Mouse (Mus musculus) thymus, postnatal 36 days (tissue): ENCODE measurements around the gene Ccdc28b.

ENCODE experiments used
- DNase-seq, 2 experiments: peaks; one replicate each; pipeline ENCODE4 v3.0.0; 2022; ENCODE audit warnings: mixed read lengths in 2 of 2

Gene Ccdc28b

GRCm38 (mm10) chr4:129584884-129585608 is 38.7 kb downstream of the Ccdc28b start:
- DNase-seq = peak; percentile 89 to 92

GRCm38 (mm10) chr4:129584370-129584769 is 39.4 kb downstream of the Ccdc28b start:
- no peak for DNase-seq

GRCm38 (mm10) chr4:129582251-129582650 is 41.5 kb downstream of the Ccdc28b start:
- no peak for DNase-seq

- peak; percentile 61 to 78 for DNase-seq
Observed at GRCm38 (mm10) chr4:129580347-129580746, 43.4 kb downstream of the Ccdc28b start.

- no peak for DNase-seq
Observed at GRCm38 (mm10) chr4:129578466-129578865, 45.3 kb downstream of the Ccdc28b start, which contains the start of gene Fam167b. Fam167b (minus strand) TSS chr4:129578549.

- no peak for DNase-seq
Observed at GRCm38 (mm10) chr4:129577688-129578087, 46.1 kb downstream of the Ccdc28b start.

GRCm38 (mm10) chr4:129576863-129577491 is 46.8 kb downstream of the Ccdc28b start:
- DNase-seq = peak; percentile 86

- peak; percentile 91 to 95 for DNase-seq
Observed at GRCm38 (mm10) chr4:129575171-129575844, 48.4 kb downstream of the Ccdc28b start.

- peak; percentile 87 to 93 for DNase-seq
Observed at GRCm38 (mm10) chr4:129573430-129573829, 50.3 kb downstream of the Ccdc28b start, which contains the start of gene Lck. Lck (minus strand) TSS chr4:129573641.

- peak; percentile 29 to 41 for DNase-seq
Observed at GRCm38 (mm10) chr4:129573093-129573370, 50.7 kb downstream of the Ccdc28b start.

- peak in 1 of 2 experiments; percentile 29 for DNase-seq
Observed at GRCm38 (mm10) chr4:129572236-129573092, 51.3 kb downstream of the Ccdc28b start.

GRCm38 (mm10) chr4:129571551-129572084 is 52.1 kb downstream of the Ccdc28b start:
- DNase-seq = peak in 1 of 2 experiments; percentile 39

GRCm38 (mm10) chr4:129570028-129570427 is 53.7 kb downstream of the Ccdc28b start:
- no peak for DNase-seq
